Mouse (Mus musculus) layer of hippocampus, adult 11-12 months (tissue): Measurements from ENCODE around the gene Eya4.

ENCODE experiments used
- DNase-seq: peaks from one replicate; pipeline ENCODE4 v3.0.0; 2022; ENCODE audit warnings: low spot score

Eya4 gene

DNA sequence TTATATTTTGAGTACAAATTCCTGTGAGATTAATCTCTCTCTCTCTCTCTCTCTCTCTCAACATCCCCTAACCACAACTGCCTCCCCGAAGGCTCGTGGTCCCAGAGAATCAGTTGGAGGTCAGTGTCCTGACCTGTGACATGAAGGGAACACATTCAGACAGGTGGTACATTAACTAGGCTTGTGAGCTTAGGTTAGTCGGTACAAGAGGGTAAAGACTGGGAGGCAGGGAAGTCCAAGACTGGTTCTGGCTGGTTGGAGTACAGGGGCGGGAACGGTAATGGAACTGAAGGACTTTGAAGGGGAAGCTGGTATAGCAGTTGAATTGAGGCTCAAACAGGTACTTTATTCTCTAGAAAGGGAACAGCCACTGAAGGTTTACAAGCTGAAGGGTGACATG, 287.9 kb downstream of the Eya4 start:
- no peak for DNase-seq

DNA sequence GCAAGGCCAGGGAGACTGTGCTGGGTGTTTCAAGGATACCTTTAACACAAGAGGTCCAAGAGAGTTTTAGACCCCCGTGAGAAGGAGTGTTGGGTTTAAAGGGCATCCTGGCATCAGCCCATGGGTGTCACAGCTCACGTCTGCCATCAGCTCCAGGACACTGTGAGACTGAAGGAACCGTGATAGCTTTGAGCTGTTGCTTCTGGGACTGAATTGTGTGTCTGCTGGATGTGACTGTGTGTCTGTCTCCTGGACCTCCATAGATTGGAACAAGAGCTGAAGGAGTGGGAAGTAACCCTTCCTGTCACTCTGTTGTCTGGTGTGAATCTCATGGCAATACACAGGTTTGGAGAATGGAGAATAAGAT, 289.9 kb downstream of the Eya4 start:
- DNase-seq, result no peak

DNA sequence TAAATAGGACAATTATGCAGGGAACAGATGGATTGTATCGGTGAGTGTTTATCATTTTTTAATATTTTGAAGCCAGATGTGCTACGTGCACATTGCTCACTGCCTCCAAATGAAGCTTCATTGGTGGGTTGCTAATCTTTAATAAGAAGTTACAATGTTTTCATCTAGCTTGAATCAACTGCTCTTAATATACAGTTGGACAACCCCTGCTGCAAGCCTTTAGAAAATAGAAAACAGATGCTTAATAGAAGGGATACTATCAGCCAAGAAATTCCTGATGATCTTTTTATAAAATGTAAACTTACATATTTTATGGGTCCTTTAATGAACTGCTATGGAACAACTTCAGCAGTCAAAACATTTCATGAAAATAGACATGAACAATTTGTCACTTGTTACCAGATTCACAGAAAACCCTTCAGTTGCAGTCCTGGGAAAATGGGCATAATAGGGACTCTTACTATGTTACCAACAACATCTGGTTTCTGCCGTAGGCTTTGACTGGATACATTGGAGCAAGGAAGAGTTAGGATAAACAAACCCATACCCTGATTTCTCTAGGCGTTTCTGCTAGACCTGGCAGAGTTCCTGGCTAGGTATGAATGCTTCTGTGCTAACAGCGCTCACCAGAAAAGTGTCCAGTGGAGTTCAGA, 290.4 kb downstream of the Eya4 start:
- DNase-seq, result no peak

DNA sequence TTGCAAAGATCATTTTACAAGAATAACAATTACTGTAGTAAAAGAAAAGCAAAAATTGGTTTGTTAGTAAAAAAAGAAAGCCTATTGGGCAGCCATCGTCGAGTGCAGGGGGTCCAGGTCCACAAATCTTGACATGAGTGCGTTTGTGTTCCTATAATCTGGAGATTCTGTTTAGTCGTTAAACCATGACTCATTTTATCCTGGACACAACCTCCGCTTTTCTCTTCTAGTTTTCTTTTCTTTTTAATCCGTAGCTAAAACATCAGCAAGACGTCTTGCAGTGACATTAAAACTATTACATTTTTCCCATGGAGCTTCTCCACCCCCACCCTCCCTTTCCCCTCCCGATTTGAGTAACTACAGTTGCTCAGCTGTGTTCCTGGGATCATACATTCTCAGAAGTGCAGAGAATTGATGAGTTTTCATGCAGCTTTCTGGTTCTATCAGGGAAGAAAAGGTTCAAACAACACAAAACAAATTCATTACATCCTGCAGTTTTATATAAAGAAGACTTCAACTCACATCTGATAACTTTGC, 297.1 kb downstream of the Eya4 start:
- DNase-seq, result no peak
